Mouse (Mus musculus) gastrocnemius, adult 8-10 months (tissue): ENCODE measurements around the gene Arrb1. TPM values are rescaled to one million over a fixed set of nuclear protein-coding genes. Genes with fewer than 3 reads are reported as not detected.
A peak's percentile ranks its signal among the peaks of the same experiment; 100 is the strongest.
"Not testable (repeated sequence)": the region's sequence is repeated elsewhere in the genome, so short reads cannot be mapped to it uniquely, and the experiment has no call there.

ENCODE experiments used
- DNase-seq, 2 experiments: peaks; one replicate each; pipeline ENCODE4 v3.0.0; 2022; ENCODE audit warnings: low spot score in 2 of 2
- total RNA-seq, 4 experiments: library from RNA; stranded (reverse); gene quantifications; 2 replicates each; pipeline ENCODE4 v1.2.4; 2022

The Arrb1 gene
- total RNA-seq = 10 to 100 TPM; 11.9 to 14.3 (median 12.7) TPM

DNA sequence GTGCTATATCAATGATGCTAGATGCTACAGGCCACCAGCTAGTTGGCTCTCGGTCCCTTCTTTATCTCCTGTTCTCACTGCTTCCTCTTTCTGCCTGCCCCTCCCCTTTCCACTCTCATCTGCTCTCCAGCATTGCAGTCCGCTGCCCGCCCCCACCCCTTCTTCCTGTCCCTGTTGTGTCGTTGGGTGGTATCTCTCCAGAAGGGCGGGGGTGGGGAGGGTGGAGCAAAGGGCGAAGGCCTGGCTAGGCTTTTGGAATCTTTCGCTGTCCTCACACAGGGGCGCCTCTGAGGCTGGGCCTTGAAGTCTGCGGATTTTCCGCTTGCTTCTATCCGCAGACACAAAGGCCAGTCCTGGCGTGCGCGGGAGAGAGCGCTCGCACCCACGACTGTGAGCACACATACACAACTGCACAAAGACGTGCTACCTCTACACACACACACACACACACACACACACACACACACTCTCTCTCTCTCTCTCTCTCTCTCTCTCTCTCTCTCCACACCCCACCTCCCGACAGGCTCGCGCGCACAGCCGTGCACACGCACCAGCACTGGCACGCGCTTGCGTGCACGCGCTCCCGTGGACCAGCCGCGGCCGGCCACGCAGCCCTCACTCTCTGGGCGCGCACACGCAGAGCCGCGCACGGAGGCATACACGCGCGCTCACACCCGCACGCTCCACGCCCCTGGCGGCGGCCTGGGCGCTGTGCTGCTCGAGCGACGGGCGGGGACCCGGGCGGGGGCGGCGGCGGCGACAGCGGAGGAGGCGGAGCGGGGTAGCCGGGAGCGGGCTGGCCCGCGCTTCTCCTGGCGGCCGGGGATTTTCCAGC lies at the start of gene Arrb1:
Arrb1 (plus strand) TSS at position 566 of the 835 bp plus-strand sequence.
- DNase-seq = peak; percentile 68 to 71

GRCm38 (mm10) chr7:99489708-99490107 lies 45.6 kb upstream of the Arrb1 start:
- DNase-seq = no peak

DNA sequence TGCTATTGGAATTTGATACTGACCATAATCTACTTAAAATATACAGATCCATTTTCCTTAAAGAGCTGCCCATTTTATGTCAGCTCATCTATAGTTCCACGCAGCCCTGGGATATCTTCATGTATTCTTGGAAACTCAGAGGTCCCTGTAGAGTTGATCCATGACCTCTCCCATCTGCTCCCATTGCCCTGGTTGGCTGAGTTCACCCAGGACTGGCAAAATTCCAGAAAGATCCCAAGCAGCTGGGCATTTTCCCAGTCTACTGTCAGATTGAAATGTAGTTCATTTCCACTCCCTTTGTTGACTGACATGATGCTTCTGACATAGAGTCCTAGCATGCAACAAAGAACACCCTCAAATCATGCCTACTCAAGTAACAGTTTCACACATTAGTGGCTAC lies 36.1 kb upstream of the Arrb1 start:
- DNase-seq = no peak

- DNase-seq = peak; percentile 41 to 61
These were observed 35.1 kb upstream of the Arrb1 start for GRCm38 (mm10) chr7:99500201-99500600.

- DNase-seq = no peak
These were observed 34.6 kb upstream of the Arrb1 start for GRCm38 (mm10) chr7:99500655-99501054.

DNA sequence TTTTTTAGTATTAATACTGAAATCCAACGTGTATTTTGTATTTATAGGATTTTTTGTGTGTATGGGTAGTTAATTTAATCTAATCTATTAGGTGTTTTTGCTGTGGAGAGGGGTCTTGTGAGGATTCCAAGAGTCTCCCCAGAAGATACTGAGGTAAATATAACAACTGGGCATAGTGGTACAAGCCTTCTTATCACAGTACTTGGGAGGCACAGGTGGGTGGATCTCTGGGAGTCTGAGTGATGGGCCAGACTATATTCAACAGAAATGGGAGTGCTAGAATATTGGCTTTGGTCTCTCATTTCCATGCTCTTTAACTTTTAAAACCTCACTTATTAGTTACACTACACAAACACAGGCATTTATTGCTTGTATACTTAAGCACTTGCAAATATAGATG lies 34.1 kb upstream of the Arrb1 start:
- no peak for DNase-seq

GRCm38 (mm10) chr7:99504556-99504955 lies 30.7 kb upstream of the Arrb1 start:
- DNase-seq = no peak

- not testable (repeated sequence) for DNase-seq
These were observed 27.1 kb upstream of the Arrb1 start for GRCm38 (mm10) chr7:99508187-99508586.

DNA sequence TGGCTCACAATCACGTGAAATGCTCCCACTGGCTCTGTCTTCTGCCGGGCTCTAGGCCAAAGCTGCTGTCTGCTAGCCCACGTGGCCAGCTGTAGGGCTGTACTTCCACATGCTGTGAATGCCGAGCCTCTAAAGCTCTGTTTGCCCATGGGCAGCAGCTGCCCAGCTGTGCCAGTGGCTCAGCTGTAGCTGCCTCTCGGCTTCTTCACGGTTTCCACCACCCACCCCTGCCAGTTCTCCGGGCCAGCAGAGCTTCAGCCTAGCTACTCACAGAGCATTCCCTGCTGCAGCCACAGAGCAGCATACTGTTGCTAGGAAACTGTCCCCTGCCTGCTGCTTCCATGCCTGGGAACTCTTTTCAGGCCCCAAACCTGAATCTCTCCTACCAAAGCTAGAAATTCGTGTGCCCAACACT lies 25.2 kb upstream of the Arrb1 start:
- DNase-seq = peak in 1 of 2 experiments; percentile 21

DNA sequence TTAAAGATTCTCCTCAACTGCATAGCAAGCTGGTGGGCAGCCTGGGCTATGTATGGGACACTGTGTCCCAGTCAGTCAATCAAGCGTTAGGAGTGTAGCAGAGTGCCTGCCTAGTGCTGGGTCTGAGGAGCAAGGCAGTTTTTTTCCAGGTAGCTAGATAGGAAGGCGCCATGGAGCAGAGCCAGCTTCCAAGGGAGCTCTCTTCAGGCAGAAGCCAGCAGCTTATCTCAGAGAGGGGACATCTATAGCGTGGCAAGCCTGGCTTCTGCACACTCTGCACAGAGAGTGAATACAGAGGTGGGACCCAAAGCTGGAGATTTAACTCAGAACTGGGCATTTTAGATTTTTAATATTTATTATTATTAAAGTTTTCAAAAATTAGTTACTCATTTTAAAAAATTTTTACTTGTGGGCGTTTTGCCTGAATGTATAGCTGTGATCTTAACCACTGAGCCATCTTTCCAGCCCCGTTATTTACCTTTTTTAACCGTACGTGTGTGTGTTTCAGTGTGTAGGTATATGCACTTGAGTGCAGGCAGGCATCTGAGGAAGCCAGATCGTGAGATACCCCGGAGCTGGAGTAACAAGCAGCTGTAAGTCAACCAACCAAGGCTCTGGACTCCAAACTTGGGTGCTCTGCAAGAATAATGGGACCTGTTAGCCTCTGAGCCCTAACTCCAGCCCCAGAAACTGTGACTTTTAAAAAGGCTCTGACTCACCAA lies 19.0 kb upstream of the Arrb1 start:
- DNase-seq = no peak

DNA sequence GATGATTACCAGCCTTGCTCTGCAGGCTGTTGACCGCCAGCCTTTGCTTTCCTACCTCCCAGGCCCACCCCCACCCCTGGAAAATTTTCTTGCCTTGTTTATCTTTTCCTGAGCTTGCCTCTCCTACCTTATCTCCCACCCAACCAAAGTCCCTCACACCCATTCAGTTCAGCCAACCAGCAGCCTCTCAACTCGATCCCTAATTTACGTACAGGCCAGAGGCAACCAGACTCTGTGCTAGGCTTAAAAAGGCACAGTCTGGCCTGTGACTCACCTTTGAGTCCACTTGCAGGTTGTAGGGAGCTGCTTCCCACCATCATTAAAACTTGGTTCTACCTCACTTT lies 18.5 kb upstream of the Arrb1 start:
- DNase-seq = no peak

DNA sequence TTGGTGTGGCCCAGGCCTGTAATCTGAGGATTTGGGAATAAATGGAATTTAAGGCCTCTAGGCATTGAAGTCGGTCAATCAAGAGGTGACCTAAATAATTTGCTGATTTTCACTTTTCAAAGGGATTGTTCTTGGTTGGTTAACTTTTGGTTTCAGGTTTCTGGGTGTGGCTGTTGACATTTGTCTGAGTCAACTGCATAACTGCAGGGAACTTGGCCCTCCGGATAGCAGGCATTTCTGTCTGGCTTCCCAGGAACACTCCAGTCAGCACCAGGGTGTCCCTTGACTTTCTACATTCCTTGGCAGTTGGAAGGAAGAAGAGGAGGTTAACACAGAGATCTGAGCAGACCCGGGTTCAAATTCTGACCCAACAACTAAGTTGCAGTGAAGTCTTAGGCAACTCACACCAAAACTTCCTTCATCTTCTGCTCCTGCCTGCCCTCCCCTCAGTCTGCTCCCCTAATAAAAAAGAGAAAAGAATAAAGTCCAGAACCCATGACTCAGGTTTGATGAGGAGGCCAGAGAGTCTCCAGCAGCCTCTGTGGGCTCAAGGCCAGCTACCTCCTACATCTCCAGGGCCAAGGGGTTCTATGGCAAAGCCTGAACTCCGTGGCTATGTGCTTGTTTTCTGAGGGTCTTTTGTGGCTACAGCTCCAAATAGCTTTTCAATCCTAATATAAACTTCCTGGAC lies 16.2 kb upstream of the Arrb1 start:
- no peak for DNase-seq

GRCm38 (mm10) chr7:99523121-99523520 lies 12.1 kb upstream of the Arrb1 start:
- DNase-seq = no peak

DNA sequence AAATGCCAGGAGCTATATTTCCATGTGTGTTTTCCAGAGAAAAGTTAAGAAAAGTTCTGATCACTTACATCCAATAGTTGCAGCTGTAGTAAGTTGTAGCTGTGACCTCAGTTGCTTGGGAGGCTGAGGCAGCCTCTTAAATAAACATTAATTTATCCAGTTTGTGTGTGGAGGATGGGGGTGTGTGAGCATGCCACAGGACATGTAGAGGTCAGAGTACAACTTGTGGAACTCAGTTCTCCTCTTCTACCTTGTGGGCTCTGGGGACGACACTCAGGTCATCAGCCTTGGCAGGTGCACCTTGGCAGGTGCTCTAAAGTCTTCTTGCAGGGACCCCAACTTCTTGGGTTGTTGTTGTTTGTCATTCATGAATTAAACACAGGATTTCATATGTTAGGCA lies 11.4 kb upstream of the Arrb1 start:
- no peak for DNase-seq

DNA sequence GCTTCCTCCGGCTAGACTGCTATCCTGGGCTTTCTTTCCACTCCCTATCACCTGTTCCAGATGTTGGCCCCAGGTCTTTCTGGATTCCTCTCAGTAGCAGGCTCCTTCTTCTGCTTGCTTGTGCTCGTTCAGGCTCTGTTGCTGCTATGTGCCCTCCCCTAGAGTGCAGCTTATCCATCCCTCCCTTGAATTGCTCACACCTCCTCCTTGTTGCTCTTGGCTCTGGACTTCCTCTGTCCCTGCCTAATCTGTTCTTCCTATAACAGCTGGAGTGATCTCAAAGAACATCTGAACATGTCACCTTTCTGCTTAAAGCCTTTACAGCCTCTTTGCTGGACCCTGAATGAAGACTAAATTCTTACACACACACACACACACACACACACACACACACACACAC lies 6.7 kb upstream of the Arrb1 start:
- DNase-seq = no peak

DNA sequence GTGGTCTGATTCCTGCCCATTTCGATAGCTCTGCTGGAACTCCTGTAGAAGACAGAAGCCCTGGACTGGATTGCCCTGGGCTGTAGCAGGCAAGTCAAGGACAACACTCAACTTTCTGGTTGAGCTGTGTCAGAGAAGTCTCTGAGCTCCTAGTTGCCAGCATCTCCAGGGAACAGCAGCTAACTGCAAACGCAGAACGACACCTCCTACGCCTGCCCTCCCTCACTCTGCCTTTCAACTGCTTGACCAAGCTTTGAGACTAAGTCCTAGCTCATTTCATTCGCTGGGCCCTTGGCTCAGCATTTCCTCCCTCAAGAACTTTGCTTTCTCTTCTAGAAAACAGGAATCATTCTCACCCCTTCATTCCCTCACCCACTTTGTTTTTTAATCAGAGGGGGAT lies 5.9 kb upstream of the Arrb1 start:
- DNase-seq = no peak

- DNase-seq = no peak
These were observed 3.8 kb upstream of the Arrb1 start for GRCm38 (mm10) chr7:99531408-99531970.

- DNase-seq = no peak
These were observed 2.7 kb upstream of the Arrb1 start for GRCm38 (mm10) chr7:99532526-99532925.

DNA sequence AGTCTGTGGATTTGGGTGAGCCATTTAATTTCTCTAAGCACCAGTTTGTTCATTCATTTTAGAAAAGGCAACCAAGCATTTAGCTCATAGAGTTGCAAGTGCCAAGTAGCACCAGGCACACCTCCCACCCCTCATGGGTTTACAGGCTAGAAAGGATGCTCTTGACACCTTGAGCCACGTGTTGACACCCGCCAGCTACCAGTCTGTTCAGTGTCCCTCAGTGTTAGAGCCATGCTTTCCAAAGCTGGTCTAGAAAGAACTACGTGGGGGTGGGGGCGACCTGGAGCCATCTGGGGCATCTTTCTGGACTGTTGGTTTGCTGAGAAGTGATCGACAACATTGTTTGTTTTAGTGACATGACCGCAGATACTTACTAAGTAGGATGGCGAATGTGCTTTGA lies 1.7 kb upstream of the Arrb1 start:
- no peak for DNase-seq

DNA sequence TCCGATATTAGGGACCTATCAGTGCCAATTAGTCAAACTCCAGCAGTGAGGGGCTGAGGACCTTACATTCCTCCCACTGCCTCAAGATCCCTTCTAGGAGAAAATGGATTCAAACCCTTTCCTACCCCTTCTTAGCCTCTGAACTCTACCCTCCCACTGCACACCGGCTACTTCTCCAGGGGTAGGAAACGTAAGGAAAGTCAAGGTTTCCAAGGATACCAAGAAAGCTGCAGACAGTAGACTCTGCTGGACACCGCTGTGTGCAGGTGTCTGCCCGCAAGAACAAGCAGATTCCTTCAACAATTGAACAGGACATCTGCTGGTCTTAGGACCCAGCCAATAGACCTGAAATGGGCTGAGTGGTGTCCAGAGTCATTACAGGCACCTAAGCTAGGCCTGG lies 765 bp upstream of the Arrb1 start:
- no peak for DNase-seq

DNA sequence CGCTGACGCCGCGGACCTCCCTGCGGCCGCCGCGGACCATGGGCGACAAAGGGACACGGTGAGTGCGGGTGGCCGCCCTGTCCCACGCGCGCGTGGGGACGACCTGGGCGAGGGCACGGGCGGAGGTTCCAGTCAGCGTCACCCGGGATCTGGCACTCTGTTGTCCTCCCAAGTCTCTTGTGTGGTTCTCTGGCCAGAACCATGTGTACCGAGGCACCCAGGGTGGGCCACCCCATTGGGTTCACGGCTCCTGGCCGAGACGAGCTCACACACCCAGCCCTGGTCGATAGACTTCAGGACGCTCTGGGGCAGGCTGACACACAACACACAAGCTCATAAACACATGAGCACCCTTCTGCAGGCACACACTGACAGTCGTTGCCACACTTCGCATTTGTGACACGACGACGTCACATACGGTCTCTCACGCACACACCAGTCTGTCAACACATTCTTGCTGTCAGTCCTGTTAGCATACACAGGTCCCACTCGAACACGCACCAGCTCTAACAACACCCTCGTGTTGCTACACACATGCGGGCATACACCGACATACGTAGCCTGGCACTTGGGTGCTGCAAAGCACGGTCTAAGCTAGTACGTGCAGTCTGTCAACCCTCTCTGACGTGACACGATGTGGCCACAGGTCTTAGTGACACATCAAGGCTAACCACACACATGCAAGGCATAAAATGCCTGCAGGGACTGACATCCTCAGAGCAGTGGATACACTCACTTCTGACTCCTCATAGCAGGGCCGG lies 655 bp downstream of the Arrb1 start:
- DNase-seq = peak in 1 of 2 experiments; percentile 24
